Mouse (Mus musculus): Measurements from ENCODE around the gene Exosc6.
A peak's percentile ranks its signal among the peaks of the same experiment; 100 is the strongest.
"Not testable (repeated sequence)": the region's sequence is repeated elsewhere in the genome, so short reads cannot be mapped to it uniquely, and the experiment has no call there.

Gene Exosc6

DNA sequence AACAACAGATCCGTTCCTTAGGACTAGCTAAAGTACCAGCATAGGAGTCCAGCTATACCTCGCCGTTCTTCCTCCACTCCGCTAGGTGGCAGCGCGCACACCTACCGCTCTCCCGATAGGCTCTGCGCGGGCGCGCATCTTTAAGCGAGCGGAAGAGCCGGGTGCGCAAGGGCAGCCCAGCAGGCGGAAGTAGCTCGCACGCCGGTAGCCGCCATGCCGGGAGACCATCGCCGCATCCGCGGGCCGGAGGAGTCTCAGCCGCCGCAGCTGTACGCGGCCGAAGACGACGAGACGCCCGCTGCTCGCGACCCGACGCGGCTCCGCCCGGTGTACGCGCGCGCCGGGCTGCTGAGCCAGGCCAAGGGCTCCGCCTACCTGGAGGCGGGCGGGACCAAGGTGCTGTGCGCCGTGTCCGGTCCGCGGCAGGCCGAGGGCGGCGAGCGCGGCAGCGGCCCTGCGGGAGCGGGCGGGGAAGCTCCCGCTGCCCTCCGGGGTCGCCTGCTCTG is at the start of gene Exosc6:
Exosc6 (plus strand) TSS at position 182 of the 506 bp plus-strand sequence.
- peak; percentile 91 to 96 for DNase-seq

DNA sequence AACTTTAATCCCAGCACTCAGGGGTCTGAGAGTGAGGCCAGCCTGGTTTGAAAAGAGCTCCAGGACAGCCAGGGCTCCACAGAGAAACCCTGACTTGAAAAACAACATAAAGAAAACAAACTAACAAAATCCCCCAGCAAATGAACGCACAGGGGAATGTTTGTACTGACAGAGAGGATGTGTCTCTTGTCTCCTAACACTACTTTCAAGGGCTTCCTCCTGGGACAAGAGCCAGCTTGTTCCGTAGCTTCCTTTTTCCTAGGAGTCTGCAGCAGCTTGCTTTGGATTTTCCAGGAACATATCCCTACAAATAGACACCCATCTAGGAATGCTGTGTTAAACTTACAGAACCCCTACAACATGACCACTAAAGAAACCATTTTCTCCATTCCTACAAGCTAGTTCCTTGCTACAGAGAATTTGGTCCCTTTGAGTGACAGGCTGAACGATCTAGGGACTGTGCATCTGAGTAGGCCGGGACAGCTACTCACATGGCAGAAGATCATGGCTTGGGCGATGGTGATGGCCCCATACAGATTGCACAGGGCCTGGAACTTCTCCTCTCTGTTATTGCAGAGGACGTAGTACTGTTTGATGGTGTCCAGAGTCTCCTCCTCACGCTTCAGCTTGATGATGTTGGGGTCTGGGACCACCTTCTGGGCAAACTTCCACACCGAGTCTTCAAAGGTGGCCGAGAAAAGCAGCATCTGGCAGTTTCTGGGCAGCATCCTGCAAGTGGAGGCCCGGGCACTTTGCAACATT is 45.7 kb upstream of the Exosc6 start:
- DNase-seq: not testable (repeated sequence)

DNA sequence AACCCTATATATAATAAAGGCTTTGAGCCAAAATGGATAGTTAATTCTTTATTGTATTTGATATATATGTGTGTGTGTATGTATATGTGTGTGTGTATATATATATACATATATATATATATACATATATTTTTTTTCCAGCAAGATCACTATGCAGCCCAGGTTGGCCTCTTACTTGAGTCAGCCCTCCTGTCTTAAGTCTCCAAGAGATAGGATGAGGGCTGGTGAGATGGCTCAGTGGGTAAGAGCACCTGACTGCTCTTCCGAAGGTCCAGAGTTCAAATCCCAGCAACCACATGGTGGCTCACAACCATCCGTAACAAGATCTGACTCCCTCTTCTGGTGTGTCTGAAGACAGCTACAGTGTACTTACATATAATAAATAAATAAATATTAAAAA is 29.5 kb upstream of the Exosc6 start:
- not testable (repeated sequence) for DNase-seq

DNA sequence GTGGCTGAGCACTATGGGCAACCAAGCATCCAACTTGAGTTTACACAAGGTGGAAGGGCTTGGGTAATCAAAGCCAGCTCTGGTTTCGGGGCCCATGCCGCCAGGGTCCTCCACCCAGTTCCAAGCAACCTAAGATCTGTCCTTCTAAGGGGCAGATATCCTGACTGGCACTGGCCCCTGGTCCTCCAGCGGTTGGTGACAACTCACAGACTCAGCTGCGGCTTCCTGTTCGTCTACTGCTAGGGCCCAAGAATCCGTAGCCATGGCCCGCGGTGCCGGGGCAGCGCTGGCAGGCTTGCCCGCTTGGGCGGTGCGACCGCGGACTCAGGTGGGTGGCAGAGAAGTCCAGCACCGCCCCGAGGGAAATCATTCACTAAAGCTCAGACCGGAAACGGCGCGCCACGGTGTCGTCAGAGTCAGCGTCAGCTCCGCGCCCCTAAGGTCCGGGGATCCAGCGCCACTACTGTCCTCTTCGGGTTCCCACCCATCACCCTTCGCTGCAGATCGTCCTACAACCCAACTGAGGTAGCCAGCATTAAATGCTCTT is 28.7 kb upstream of the Exosc6 start:
- DNase-seq: peak; percentile 93 to 96

DNA sequence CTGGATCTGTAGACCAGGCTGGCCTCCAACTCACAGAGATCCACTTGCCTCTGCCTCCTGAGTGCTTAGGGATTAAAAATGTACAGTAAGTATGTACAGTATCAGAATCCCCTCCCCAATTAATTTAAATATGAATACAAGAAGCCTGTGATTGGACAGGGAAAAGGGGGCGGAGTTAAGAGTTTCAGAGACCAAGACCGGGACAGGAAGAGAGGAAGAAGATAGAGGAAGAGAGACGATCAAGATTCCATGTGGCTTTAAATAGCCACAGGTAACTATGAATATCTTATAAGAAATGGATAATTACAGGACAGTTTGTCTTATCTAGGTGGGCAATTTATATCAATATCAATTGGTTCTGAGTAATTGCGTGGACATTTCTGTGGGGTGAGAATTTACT is 26.6 kb upstream of the Exosc6 start:
- no peak for DNase-seq

DNA sequence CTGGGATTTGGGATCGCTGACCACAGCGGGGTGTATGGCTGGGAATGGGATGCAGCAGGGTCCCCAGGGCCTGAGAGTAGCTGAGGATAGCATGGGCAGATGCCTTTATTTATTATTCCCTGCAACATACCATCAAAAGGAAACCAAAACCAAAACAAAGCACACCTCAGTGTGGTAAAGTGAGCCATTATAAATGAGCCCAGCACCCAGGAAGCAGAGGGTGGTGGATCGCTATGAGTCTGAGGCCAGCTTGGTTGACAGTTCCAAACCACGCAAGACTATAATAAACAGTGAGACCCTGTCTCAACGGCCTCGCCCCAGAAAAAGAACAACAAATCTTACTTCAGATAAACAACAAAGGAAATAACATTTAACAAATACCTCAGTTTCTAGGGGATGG is 26.1 kb upstream of the Exosc6 start:
- no peak for DNase-seq

DNA sequence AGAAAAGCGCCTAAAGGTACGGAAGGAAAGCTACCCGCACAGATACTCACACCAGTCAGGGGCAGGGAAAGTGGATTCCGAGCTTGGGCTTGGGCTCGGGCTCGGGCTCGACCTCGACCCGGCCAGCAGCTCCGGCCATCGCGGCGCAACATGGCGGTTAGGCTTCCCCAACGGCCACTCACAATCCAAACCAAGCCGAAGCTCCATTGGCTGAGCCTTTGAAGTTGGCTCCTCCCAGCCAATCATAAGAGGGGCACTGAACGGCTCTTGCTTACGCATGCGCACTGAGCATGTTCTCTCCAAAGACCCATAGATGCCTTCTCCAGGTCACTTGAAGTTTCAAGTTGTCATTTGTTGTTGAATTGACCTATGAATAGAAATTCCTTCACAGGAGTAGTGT is 24.6 kb upstream of the Exosc6 start, which contains the start of gene Ddx19b:
Ddx19b (minus strand) TSS at position 180 of the 400 bp plus-strand sequence.
- no peak for DNase-seq

DNA sequence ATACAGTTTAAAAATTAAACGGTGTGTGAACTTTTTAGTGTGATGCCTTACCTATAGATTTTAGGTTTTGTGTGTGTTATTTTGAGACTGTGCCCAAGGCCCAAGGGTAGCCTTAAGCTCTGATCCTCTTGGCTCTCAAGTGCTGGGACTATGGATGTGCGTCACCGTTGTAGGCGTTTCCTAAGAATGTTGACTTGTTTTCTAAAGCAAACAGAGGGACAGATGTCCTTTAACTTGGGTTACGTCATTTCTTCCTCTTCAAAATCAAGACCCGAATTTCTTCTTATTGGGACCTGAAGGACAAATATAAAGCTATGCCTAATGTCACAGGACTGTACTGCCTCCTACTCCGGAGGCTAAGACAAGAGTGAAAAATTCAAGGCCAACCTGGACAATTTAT is 23.2 kb upstream of the Exosc6 start, which contains the start of gene Aars:
Aars (plus strand) TSS at position 229 of the 400 bp plus-strand sequence.
- no peak for DNase-seq

DNA sequence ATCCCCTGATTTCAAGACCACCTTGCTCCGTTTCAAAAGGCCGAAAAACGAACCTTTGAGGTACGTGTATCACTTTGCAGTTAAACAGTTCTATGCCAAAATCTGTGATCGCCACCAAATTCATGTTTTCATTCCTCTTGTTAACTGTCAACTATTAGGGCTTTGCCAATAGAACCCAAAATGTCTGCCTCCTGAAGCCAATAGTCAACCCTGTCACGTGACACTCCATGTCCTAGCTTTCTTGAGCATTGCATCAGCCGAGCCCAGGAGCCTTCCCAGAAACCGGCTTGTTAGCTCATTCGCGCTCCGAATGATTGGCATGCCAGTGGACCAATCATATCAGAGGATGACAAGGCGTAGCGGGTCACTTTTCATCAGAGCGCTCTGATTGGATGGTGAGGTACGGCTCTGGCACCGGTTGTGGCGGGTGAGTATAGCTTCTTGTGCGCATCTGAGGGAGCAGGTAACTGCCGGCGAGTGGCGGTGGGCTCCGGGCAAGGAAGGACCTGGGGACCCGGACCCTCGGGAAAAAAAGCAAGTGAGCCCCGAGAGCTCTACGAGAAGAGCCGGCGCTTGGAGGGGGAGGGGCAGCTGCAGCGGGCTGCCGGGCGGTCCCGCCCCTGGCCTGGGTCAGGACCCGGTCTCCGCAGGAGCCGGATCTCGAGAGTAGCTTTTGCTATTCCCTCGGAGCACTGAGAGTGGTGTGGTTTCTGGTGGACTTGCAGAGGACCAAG is 22.5 kb upstream of the Exosc6 start:
- DNase-seq: peak; percentile 99 to 100

DNA sequence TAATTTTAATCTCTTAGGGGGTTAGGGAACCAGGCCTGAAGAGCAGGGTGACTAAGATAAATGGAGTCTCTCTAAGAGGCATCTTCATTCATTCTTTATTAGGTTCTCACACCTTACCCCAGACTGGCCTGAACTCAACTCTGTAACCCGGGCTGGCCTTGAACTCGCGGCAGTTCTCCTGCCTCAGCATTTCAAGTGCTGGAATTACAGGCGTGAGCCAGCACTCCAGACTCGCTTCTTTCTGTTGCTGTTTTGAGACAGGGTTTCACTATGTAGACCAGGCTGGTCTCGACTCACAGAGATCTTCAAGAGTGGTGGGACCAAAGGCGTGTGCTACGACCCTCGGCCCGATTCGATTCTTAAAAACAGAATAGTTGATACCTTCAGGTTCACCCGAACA is 21.9 kb upstream of the Exosc6 start:
- peak in 1 of 2 experiments; percentile 14 for DNase-seq

DNA sequence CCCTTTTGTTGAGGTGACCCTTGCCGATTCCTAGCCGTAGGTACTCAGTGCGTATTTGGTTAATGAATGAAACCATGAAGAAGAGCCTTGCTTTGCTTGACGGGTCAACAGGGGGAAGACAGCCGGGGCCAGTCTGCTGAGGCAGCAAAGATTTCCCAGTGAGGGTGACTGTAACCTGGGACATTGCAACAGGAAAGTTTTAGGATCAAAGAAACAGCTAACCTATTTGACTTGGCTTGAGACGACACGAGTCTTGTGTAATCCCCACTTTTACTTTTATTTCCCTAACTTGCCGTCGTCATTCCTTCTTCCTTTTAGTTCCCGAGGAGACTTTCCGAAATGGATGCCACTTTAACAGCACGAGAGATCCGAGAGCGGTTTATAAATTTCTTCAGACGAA is 19.5 kb upstream of the Exosc6 start:
- no peak for DNase-seq

DNA sequence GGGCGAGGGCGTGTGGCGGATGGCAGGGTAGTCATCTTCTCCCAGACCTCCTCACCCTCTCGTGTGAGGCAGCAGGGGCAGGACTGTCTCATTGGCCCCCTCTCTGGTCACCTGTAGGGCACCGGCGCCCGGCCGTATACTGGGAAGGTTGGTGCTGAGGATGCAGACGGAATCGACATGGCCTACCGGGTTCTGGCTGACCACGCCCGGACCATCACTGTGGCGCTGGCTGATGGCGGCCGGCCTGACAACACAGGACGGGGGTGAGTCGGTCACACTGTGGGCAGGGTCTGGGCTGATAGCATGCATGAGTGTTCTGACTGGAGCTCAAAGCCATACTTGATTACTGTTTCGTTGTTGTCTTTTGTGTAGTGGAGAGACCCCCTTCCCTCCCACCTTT is 13.6 kb upstream of the Exosc6 start:
- DNase-seq: no peak

DNA sequence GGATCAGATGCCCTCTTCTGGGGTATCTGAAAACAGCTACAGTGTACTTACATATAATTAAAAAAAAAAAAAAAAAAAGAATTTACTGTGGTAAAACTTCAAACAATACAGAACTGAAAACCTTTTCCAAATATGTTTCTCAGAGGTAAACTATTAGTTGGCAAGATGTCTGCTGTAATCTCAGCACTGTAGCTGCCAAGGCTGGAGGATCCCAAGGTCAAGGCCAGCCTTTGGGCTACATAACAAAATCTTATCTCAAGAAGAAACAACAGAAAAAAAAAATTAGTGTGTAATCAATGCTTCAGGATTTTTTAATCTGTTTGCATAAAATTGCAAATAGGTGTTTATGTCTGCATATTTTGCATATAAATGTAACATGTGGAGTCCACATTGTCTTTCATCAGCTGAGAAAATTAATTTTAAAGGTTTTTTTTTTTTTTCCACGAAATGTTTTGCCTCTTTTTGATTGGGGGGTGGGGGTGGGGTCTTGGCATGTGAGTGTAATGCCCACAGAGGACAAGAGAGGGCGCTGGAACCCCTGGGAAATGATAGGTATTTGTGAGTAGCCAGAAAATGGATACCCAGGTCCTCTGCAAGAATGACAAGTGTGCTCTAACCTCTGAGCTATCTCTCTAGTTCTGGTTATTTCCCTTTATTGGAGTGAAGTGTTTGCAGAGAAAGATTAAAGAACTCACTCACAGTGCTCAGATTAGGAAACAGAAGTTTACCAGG is 12.0 kb upstream of the Exosc6 start:
- DNase-seq: peak in 1 of 2 experiments; percentile 17

DNA sequence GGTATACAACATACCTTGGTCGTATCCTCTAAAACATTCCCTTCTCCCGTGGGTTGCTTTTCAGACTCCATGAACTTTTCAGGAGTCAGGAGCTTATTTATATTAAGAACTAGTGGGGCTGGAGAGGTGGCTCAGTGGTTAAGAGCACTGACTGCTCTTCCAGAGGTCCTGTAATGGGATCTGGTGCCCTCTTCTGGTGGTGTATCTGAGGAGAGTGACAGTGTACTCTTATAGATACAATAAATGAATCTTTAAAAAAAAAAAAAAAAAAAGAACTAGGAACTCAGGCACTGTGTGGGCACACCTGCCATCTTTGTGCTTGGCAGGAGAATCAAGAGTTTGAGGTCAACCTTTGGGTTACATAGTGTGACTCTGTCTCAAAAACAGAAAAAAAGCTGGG is 7.4 kb upstream of the Exosc6 start:
- peak in 1 of 2 experiments; percentile 28 for DNase-seq

DNA sequence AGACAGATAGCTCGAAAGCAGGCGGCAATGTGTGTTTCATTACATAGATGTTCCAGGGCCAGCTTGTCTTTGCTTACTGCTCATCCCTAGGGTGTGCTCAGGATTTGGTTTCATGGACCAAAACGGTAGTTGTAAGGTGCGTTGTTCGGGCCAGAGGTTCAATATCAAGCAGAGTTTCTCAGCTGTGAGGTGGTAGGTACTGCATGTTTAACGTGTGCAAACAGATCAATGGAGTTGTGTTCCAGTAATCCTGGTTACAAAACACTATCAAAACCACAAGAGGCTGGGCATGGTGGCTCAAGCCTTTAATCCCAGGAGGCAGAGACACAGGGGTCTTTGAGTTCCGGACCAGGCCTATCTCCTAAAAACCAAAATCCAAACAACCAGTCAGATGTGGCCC is 7.0 kb upstream of the Exosc6 start:
- no peak for DNase-seq

DNA sequence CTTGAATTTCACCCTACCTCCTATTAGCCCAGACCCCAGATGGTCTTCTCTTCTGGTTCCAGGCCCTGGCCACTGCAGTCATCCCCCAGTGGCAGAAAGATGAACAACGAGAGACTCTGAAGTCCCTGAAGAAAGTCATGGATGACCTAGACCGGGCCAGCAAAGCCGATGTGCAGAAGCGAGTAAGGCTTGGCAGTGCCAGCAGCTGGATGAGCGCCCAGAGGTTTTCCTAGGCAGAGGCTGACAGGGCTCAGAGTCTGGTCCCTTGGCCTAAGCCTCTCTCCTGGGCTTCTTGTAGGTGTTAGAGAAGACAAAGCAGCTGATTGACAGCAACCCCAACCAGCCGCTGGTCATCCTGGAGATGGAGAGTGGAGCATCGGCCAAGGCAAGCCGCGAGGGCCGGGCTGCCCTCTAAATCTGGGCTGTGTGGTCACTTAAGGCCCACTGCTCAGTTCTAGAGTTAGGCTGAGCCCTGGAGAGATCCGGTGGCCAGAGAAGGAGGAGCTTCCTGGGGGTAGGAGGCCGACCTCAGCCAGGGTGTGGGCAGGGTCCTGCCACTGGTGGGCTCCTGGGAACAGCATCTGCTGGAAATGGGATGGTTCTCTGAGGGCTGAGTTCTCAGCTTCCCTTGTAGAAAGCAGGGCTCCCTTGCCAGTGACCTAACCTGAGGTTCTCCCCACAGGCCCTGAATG is 2.2 kb upstream of the Exosc6 start:
- DNase-seq: no peak

DNA sequence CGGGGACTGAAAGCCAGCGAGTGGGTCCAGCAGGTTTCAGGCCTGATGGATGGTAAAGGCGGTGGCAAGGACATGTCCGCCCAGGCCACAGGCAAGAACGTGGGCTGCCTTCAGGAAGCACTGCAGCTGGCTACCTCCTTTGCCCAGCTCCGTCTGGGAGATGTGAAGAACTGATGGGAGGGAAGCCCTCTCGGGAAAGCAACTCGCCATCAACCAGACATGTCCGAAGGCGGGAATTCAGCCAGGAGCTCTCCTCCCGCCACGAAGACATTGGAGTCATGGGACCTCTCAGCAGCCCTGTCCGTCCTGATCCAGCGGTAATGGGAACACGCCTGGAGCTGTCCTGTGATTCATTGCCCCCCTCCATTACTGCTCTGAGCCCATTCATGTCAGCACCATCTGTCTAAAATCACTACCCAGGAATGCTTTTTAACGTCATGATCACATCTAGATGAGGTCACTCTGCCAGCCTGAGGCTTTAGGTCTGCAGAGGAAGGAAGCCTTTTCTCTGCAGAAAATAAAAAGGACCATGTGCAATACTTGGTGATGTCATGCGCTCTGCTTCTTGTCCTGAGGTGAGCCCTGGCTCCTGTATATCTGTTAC is 1.0 kb upstream of the Exosc6 start:
- no peak for DNase-seq

DNA sequence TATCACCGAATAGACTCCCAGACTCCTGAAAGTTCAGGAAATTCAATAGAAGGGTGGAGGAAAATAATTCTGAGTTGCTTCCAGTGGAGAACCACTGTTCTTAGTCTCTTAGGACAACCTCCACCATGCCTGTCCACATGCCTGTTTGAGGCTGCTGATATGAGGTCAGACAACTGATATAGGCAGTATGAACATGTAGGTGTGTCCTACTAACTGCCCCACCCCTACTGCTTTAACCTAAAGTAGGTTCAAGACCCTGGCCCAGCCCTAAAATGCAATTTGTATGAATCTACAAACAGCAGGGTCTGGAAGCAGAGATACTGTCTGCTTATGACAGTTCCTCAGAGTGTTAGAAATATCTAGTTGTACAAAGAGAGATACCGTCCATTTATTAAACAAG is 478 bp upstream of the Exosc6 start:
- no peak for DNase-seq

DNA sequence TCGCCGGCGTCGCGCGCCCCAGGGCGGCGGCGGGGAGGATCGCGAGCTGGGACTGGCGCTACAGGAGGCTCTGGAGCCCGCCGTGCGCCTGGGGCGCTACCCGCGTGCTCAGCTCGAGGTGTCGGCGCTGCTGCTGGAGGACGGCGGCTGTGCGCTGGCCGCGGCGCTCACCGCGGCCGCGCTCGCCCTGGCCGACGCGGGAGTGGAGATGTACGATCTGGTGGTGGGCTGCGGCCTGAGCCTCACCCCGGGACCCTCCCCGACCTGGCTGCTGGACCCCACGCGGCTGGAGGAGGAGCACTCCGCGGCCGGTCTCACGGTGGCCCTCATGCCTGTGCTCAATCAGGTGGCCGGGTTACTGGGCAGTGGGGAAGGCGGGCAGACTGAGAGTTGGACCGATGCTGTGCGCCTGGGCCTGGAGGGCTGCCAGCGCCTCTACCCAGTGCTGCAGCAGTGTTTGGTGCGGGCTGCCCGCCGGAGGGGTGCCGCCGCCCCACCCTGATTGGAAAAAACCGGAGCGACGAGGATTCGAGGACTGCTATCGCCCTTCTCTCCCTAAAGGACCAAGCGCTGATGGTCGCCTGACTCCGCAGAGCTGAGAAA is 653 bp downstream of the Exosc6 start:
- peak; percentile 63 to 83 for DNase-seq

DNA sequence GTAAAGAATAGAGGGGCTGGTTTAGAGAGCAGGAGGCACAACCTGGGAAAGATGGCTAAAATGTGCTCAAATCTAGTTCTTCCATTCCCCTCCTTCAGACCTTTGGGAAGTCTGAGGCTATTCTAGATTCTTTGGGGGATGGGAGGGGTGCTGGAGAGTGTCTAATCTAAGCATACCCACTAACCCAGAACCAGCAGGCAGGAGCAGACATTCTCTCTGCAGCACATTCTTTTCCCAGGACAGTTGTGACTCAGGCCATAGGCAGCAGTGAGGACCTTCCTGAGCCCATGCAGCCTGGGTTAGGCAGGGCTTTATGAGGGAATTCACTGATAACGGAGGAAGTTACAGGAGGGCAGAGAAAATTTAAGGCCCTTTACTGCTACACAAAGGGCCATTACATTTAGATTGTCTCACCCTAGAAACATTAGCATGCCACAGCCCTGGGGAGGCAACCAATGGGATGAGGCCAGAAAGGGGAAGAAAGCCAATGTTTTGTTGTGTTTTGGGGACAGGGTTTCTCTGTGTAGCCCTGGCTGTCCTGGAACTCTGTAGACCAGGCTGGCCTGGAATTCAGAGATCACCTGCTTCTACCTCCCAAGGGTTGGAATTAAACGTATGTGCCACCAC is 2.9 kb downstream of the Exosc6 start:
- no peak for DNase-seq

DNA sequence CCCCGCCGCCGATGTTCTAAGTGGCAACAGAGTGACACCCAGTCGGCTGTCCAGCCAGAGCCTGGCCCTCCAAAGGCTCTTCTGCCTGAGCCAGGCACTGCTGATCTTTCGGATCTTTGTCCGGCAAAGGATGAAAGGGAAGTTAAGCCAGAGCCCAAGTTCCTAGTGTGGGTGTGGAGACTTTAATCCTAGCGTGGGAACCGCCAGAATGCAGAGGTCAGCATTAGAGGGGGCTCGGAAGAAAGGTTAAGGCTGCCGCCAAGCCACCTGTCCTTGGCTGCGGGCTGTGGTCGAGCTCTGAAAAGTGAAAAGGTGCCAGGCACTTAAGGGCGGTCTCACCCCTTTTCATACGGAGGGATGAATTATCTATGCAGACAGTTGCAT is 5.5 kb downstream of the Exosc6 start:
- DNase-seq: no peak
